Mouse (Mus musculus): ENCODE results near the gene Slc7a1. TPM values are rescaled to one million over a fixed set of nuclear protein-coding genes. Genes with fewer than 3 reads are reported as not detected.
A peak's percentile ranks its signal among the peaks of the same experiment; 100 is the strongest.

Gene Slc7a1
- polyA plus RNA-seq, 1 experiment from 2014 or later = 15.5 TPM

DNA sequence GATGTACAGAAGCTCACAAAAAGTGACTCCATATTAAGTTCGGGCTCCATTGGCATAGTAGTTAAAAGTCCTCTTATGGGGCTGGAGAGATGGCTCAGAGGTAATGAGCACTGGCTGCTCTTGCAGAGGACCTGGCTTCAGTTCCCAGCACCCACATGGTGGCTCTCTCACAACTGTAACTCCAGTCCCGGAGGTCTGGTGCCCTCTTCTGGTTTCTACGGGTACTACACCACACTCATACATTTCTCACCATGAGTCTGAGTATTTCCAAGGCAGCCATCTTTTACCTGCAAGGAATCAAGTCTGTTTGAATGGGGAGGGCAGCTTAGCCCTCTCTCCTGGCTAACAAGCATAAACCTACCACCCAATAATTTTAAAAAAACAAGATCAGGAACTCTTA, 30.5 kb downstream of the Slc7a1 start:
- no peak for DNase-seq (ENCODE audit: low spot score)

DNA sequence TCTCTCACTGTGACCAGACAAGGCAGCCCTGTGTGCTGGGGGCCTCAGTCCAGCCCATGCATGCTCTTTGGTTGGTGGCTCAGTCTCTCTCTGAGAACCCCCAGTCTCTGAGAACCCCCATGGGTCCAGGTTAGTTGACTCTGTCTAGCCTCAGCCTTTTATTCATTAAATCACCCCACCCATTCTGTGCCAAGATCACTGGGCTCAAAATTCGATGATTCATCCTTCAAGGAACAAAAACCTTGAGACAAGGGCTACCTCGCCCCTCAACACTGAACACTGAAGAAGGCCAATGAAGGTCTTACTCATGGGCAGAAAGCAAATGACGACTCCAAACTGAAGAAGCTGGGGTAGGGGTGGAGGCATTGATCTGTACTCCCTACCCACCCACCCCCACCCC, 31.9 kb downstream of the Slc7a1 start:
- DNase-seq (ENCODE audit: low spot score) = no peak

DNA sequence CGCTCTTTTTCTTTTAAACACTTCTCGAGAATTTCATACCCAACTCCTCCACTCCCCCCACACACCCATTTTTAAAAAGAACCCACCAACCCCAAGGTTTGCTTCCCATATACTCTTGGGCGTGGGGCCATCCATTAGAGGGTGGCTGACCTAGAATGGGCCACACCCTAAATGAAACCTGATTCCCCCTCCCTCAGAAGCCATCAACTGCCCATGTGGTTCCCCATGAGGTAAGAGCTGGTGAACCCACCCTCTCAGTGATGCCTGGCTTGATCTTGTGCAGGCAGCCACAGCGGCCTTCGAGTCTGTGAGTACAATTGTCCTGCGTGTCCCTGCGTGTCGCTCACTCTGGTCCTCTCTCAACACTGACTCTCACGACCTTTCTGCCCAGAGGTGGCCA, 33.2 kb downstream of the Slc7a1 start:
- DNase-seq (ENCODE audit: low spot score) = no peak

DNA sequence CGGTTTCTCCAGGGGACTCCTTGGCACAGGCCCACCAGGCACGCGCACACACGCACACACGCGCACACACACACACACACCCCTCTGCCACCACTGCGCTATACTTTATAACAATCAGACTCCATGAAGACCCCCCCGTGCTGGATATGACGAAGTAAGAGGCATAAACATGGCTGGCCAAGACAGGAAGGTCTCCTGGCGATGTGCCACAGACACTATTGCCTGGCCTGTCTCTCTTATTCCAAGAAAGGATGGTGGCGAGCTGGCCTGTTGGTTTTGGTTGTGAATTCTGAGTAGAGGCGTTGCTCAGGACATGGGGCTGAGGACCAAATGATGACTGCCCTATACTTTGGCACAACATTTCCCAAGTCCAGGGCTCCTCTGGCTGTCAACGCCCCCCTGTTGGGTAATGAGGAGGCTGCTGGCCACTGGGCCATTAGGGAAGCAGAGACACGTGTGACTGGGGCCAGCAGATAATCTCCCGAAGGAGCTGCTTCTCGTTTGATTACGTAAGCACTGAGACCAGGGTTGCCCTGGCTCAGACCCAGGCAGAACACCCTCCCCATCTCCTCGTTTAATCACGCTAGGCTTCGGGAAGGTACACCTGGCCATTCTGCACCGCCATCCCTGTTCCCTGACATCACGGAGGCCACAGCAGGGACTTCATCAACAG, 36.1 kb downstream of the Slc7a1 start:
- no peak for DNase-seq (ENCODE audit: low spot score)

GRCm38 (mm10) chr5:148362296-148362695, 37.4 kb downstream of the Slc7a1 start:
- DNase-seq (ENCODE audit: low spot score) = no peak

- no peak for DNase-seq (ENCODE audit: low spot score)
These were observed 38.0 kb downstream of the Slc7a1 start for GRCm38 (mm10) chr5:148361759-148362010.

DNA sequence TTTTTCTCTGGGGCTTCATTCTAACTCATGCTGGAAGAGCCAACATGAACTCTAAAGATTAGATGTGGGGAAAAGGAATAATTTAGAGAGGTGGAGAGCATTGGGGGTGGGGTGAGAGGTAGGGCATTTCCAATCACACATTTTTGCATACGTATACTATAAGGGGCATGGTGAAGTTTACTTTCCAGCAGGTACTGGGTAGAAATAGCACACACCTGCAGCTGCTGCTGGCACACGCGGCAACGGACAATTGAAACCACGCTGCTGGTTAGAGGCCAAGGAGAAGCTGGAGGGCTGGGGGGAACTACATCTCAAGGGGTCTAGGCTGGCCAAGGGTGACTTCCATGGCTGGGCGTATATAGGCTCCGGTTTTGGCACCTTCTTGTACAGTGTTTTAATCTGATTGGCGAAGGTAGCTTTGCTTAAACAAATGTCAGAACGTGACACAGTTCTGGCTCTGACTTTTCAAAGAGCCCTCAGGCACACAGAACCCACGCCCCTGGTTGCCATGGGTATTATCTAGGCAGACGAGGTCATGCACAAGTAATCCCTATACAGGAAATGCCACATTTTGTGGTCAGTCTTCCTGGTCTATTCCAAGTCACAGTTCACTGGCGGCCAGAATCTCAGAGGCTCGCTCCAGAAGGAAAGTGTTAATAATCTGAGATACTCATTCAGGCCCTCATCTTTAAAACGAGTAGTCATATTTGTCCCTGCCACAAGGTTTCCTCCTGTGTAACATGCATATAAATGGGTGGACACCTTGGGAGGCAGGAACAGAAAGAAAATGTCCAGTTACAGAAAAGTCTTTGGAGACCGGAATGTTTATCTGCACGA, 38.6 kb downstream of the Slc7a1 start:
- no peak for DNase-seq (ENCODE audit: low spot score)

- DNase-seq (ENCODE audit: low spot score) = no peak
These were observed 40.6 kb downstream of the Slc7a1 start for GRCm38 (mm10) chr5:148359131-148359530.

DNA sequence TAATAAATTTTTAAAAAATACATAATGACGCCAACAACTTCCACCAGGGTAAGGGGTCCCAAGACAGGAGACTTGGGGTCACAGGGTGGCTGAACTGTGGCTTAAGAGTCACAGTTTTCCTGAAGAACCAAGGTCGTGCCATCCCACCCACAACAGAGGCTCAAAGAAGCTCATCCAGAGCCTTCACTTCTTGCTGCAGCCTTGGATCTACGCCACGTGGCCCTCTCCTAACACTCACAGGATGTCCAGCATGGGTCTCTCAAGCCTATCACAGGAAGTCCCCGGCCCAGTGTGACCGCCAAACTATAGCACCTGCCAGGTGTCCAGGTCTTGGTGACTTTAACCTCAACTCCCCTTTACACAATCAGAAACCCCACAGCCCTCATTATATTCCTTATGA, 42.5 kb downstream of the Slc7a1 start:
- DNase-seq (ENCODE audit: low spot score) = no peak

- no peak for DNase-seq (ENCODE audit: low spot score)
These were observed 43.9 kb downstream of the Slc7a1 start for GRCm38 (mm10) chr5:148355822-148356221.

DNA sequence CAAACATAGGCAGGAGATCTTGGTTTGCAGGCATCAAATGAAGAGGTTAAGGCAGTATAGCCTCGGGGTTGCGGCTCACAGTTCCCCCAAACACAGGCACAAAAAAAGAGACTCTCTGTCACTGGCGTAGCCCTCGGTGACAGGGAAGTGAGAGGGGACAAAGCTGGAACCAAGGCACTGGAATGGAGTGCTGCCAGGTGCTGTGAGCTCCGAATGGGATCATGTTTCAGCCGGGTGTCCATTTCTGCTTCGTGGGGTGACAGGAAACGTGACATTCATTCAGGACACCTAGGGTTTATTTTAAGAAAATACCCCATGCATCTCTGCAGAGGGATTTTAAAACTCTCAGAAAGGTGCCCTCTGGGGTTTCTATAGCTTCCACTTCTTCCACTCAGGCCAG, 45.2 kb downstream of the Slc7a1 start:
- DNase-seq (ENCODE audit: low spot score) = no peak

DNA sequence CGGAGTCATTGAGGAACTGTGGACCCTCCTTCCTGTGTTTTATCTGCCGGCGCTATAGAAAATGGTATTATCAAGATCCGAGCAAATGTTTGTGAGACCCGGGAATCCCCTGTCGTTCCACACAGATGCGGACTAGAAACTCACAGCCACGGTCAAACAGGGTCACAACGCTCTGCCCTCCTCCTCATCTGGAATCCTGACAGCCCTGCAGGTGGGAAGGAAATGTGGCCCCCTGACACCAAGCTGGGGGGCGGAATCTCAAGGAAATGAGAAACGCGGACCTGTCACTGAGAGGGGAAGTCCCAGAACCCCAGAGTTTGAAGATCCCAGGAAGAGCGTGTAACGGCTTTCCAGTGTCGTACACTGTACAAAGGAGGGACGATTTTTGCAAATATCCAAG, 46.3 kb downstream of the Slc7a1 start:
- DNase-seq (ENCODE audit: low spot score) = no peak

DNA sequence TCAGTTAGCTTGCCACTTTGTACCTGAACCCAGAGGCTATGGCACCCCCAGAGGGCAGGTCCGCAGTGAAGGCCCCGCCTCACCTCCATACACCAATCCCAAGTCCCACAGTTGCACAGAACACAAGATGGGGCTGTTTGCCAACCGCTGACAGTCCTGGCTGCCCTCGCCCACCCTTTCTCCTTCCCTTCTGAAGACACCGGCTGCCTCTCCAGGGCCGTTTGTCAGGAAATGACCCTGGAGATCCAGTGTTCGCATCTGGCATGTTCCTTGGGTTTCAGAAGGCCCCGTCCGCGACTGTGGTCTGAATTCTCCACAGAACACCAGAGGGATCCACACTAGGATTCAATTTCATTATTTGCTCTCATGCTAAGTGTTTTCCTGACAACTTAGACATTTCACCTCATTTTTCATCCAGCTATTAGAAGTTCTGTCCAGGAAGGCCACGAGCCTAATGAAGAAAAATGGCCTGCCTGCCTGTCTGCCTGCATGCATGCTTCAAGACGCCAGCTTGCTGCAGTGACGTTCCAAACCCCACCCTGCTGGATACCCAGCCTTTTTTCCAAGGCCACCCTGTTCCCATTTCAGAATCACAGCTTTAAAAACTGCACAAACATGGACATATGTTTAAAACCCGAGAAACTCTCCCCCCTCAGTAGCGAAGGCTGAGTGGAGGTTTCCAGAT, 50.2 kb downstream of the Slc7a1 start:
- no peak for DNase-seq (ENCODE audit: low spot score)

GRCm38 (mm10) chr5:148348153-148348552, 51.6 kb downstream of the Slc7a1 start:
- no peak for DNase-seq (ENCODE audit: low spot score)

DNA sequence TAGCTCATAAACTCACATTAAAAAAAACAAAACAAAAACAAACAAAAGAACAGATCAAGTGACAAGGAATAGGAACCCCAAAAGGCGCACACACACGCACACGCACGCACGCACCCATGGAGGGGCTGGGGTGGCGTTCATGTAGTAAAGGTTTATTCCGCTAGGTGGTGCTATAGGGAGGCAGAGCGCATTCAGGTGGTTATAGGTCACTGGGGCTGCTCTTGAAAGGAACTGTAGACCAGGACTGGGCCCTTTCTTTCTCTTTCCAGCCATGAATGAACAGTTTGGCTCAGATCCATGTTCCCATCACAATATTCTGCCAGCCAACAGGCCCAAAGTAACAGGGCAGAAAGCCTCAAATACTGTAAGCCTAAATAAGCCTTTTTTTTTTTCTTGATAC, 53.2 kb downstream of the Slc7a1 start:
- DNase-seq (ENCODE audit: low spot score) = peak; percentile 26

DNA sequence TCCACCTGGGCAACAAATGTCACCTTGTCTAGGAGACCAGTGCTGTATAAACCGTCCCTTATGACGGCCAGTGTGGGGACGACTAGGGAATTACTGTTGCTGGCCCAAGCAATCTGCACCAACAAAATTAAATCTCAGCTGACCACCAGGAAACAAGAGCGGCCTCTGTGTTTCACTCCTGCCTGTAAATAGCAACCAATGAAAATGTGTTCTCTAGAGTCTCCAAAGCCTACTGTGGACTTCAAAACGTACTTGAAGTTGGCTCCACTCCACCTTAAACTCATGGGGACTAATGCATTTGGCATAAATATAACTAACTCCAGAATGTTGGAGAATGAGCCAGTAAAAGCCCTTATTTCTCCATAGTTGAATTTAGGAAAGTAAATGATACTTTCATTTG, 55.3 kb downstream of the Slc7a1 start:
- no peak for DNase-seq (ENCODE audit: low spot score)

GRCm38 (mm10) chr5:148342061-148342741, 57.5 kb downstream of the Slc7a1 start:
- DNase-seq (ENCODE audit: low spot score) = peak; percentile 31

DNA sequence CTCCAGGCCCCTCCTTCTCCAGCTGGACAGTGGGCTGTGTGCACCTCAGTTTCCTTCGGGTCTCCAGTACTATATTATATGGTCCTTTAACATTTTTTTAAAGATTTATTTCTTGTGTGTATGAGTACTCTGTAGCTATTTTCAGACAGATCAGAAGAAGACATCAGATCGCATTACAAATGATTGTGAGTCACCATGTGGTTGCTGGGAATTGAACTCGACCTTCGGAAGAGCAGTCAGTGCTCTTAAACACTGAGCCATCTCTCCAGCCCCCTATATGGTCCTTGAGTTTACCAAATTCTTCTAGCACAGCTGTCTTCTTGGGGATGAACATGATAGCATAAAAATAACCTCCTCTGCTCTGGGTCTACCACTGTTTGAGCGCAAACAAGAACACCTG, 60.6 kb downstream of the Slc7a1 start:
- DNase-seq (ENCODE audit: low spot score) = no peak

GRCm38 (mm10) chr5:148332622-148332974, 67.1 kb downstream of the Slc7a1 start:
- DNase-seq (ENCODE audit: low spot score) = peak; percentile 66

DNA sequence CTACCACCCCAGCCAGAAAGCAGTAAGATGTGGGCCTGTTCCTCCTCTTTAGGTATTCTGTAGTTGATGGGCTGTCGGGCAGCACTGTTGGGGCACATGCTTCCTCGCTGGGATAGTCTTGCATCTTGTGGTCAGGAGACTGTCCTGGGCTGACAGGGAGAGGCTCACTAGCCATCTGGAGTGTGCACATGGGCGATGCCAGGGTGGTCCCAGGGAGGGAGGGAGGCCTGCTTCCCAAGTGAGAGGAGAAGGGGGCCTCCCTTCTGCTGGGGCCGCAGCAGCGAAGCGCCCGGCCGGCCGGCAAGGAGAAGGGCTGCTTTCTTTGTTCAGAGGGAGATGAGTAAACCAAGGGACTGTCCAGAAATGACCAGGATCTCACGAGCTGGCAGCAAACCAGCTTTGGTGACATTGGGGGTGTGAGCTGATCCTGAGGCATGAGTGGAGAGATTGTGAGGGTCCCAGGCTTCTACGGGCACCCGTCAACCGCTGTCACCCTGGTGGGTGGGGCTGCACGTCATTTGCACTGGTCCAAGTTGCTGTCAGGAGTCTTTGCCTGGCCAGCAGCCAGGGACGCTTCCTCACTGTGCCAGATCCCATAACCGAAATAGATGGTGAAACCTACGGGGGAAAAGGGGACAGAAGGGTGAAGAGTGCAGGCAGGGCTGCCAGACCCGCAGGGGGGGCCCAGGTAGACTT, 67.6 kb downstream of the Slc7a1 start:
- no peak for DNase-seq (ENCODE audit: low spot score)

GRCm38 (mm10) chr5:148331229-148331776, 68.4 kb downstream of the Slc7a1 start:
- no peak for DNase-seq (ENCODE audit: low spot score)

All from thymus, postnatal 0 days (tissue).